Mouse (Mus musculus) embryo, embryonic 9.5 days (tissue): ENCODE data around the gene Nat8f2.
"Not testable (repeated sequence)": the region's sequence is repeated elsewhere in the genome, so short reads cannot be mapped to it uniquely, and the experiment has no call there.

Experiments used
- DNase-seq: peaks from one replicate; pipeline ENCODE4 v3.0.0-alpha.2; 2017; ENCODE audit errors: extremely low spot score

The Nat8f2 gene

GRCm38 (mm10) chr6:85869006-85869405 is at the start of gene Nat8f2:
Gene Nat8f2 (minus strand): TSS chr6:85869158.
- DNase-seq, result not testable (repeated sequence)

GRCm38 (mm10) chr6:85918341-85918740 is 49.4 kb upstream of the Nat8f2 start:
- not testable (repeated sequence) for DNase-seq

- no peak for DNase-seq
Measured at GRCm38 (mm10) chr6:85916596-85916995, 47.6 kb upstream of the Nat8f2 start.

- peak; percentile 88 for DNase-seq
Measured at GRCm38 (mm10) chr6:85915539-85916513, 46.9 kb upstream of the Nat8f2 start, which contains the start of gene Nat8f1. Gene Nat8f1 (minus strand): TSS chr6:85915687.

GRCm38 (mm10) chr6:85915141-85915538 is 46.2 kb upstream of the Nat8f2 start:
- no peak for DNase-seq

GRCm38 (mm10) chr6:85911587-85911986 is 42.6 kb upstream of the Nat8f2 start, which contains the start of gene Tprkb:
Gene Tprkb (plus strand): TSS chr6:85911865.
- no peak for DNase-seq

- DNase-seq, result no peak
Measured at GRCm38 (mm10) chr6:85909704-85910103, 40.7 kb upstream of the Nat8f2 start.

- no peak for DNase-seq
Measured at GRCm38 (mm10) chr6:85908341-85908740, 39.4 kb upstream of the Nat8f2 start.

- DNase-seq, result not testable (repeated sequence)
Measured at GRCm38 (mm10) chr6:85906911-85907351, 38.0 kb upstream of the Nat8f2 start.

GRCm38 (mm10) chr6:85904642-85905061 is 35.7 kb upstream of the Nat8f2 start, which contains the start of gene Nat8f4:
Gene Nat8f4 (minus strand): TSS chr6:85904884.
- peak; percentile 50 for DNase-seq

GRCm38 (mm10) chr6:85902303-85902702 is 33.3 kb upstream of the Nat8f2 start:
- no peak for DNase-seq

GRCm38 (mm10) chr6:85898596-85899475 is 29.9 kb upstream of the Nat8f2 start:
- DNase-seq, result not testable (repeated sequence)

GRCm38 (mm10) chr6:85895061-85895648 is 26.2 kb upstream of the Nat8f2 start:
- not testable (repeated sequence) for DNase-seq

GRCm38 (mm10) chr6:85888961-85889360 is 20.0 kb upstream of the Nat8f2 start:
- DNase-seq, result no peak

GRCm38 (mm10) chr6:85884311-85884710 is 15.4 kb upstream of the Nat8f2 start:
- DNase-seq, result no peak

- not testable (repeated sequence) for DNase-seq
Measured at GRCm38 (mm10) chr6:85883246-85883645, 14.3 kb upstream of the Nat8f2 start.

- DNase-seq, result no peak
Measured at GRCm38 (mm10) chr6:85867726-85868690, 950 bp downstream of the Nat8f2 start.

- DNase-seq, result not testable (repeated sequence)
Measured at GRCm38 (mm10) chr6:85866995-85867394, 2.0 kb downstream of the Nat8f2 start.

GRCm38 (mm10) chr6:85866166-85866565 is 2.8 kb downstream of the Nat8f2 start:
- DNase-seq, result not testable (repeated sequence)
